Mouse (Mus musculus) kidney, postnatal 0 days (tissue): Measurements from ENCODE around the gene Sgpl1. TPM values are rescaled to one million over a fixed set of nuclear protein-coding genes. Genes with fewer than 3 reads are reported as not detected.

ENCODE experiments used
- ATAC-seq: fragments of 200-750 bp; cut with Nextera tagmentation; replicated peaks from 2 replicates; pipeline ENCODE4 v1.8.0; 2017; ENCODE audit warnings: low read depth, moderate number of reproducible peaks, moderate TSS enrichment, moderate library complexity; ENCODE audit not compliant: low FRiP score
- DNase-seq: peaks from one replicate; pipeline ENCODE4 v3.0.0-alpha.2; 2016; ENCODE audit warnings: low spot score
- H3K27ac ChIP-seq: fragments of 300-500 bp; sonication (generic); 2 replicates; pipeline ENCODE4 v1.5.1; 2014; ENCODE audit warnings: mild to moderate bottlenecking
- H3K27me3 ChIP-seq: fragments of 300-500 bp; sonication (generic); 2 replicates; pipeline ENCODE4 v1.6.1; 2014; ENCODE audit warnings: low read length, mixed read lengths; ENCODE audit not compliant: insufficient read depth
- H3K36me3 ChIP-seq: fragments of 300-500 bp; sonication (generic); 2 replicates; pipeline ENCODE4 v1.6.1; 2014; ENCODE audit warnings: low read length, mixed read lengths; ENCODE audit not compliant: insufficient read depth
- H3K4me1 ChIP-seq: fragments of 300-500 bp; sonication (generic); replicated peaks from 2 replicates; pipeline ENCODE4 v1.6.1; 2014; ENCODE audit warnings: antibody characterized with exemption, low read length, mixed read lengths; ENCODE audit not compliant: insufficient read depth
- H3K4me2 ChIP-seq: fragments of 300-500 bp; sonication (generic); 2 replicates; pipeline ENCODE4 v1.6.1; 2014; ENCODE audit warnings: mild to moderate bottlenecking, low read length, moderate library complexity, mixed read lengths
- H3K4me3 ChIP-seq: fragments of 300-500 bp; sonication (generic); replicated peaks from 2 replicates; pipeline ENCODE4 v1.5.1; 2014; ENCODE audit warnings: low read depth, low read length
- H3K9ac ChIP-seq: fragments of 300-500 bp; sonication (generic); 2 replicates; pipeline ENCODE4 v1.6.1; 2014; ENCODE audit warnings: low read depth, low read length
- H3K9me3 ChIP-seq: fragments of 300-500 bp; sonication (generic); replicated peaks from 2 replicates; pipeline ENCODE4 v1.6.1; 2016; ENCODE audit warnings: low read length, inconsistent platforms, mixed read lengths
- CTCF ChIP-seq: IDR thresholded peaks from 2 replicates; pipeline ENCODE4 v1.5.1; 2016; ENCODE audit warnings: antibody characterized with exemption, low read depth, mild to moderate bottlenecking, moderate library complexity
- WGBS: fragments of 180-500 bp; shearing (Covaris S2); extraction: QIAGEN DNeasy Blood & Tissue Kit; methylation state at CpG from one replicate; pipeline ENCODE4 v1.1.7; 2014; 5-methylcytosine and 5-hydroxymethylcytosine counted together
- polyA plus RNA-seq: library from polyadenylated mRNA; unstranded; fragments of >200 nt; fragmentation: Nextera tagmentation; extraction: Ambion mirVana; gene quantifications from 2 replicates; pipeline ENCODE4 v1.2.1, GENCODE M21; 2015

The Sgpl1 gene
- polyA plus RNA-seq, 1 experiment from 2014 or later: 54.5 TPM

DNA sequence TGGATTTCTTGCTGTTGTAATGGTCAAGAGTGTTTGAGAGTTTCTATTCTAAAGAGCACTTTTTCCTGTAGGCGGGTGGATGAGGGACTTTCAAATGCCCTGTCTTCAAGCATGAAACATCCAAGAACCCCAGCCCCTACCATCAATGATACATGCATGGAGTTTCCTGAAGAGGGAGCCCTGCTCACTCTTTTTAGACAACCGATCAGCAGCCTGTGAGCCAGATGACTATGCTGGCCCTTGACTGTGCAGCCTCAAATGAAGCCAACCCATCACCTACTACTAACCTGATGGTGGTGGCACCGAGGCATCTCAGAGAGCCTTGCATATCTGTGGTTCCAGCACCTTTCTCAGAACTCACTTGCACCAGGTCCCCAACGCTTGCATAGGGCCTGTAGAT is 25.0 kb upstream of the Sgpl1 start:
- Histone ChIP-seq H3K27me3 (no peaks in the 10 kb centered on the region), H3K4me3 (no peak overlapping the region), H3K9me3 (no peaks in the 10 kb centered on the region), H3K36me3 (no peaks in the 10 kb centered on the region), H3K4me2 (no peak overlapping the region), H3K27ac (no peak overlapping the region), H3K9ac (no peak overlapping the region), H3K4me1 (0 out of 2 replicates have a peak, but pooled peaks cover 6% of the 10 kb centered on the region)
- DNase-seq: no peak
- no peak; the same call in 1 of the 2 replicates for TF ChIP-seq CTCF
- ATAC-seq: no peak
- 76% methylated on average over 4 of the region's 4 CpGs for WGBS

DNA sequence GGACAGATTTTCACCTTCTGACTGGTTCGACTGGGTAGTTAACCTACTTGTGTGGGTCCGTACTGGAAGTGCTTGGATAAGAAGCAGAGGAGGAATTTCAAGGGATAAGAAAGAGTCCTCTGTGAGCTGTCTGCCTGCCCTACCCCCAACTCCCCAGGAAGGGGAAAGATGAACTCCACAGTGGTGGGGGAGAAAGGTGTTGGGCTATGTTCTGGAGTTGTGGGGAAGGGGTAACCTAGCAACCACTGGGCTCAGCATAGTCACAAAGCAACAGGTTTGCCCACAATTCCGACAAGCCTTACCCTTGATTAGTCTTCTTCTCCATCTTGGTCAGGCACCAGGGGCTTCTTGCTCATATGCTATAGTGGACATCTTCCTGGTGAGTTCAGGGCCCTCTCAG is 24.2 kb upstream of the Sgpl1 start, which contains the start of gene Tbata:
Gene Tbata (plus strand): TSS at position 301 of the 400 bp plus-strand sequence.
- no peak for ATAC-seq
- H3K27me3 ChIP-seq: no peaks in the 10 kb centered on the region
- TF ChIP-seq CTCF: no peak
- WGBS: 66% methylated on average over 3 of the region's 3 CpGs
- no peaks in the 10 kb centered on the region for H3K9me3 ChIP-seq
- no peaks in the 10 kb centered on the region for H3K36me3 ChIP-seq
- 0 out of 2 replicates have a peak, but pooled peaks cover 6% of the 10 kb centered on the region for H3K4me1 ChIP-seq
- no peak within 1 kb of the TSS for H3K27ac ChIP-seq
- H3K9ac ChIP-seq: no peak within 1 kb of the TSS
- no peak within 1 kb of the TSS for H3K4me2 ChIP-seq
- no peak within 1 kb of the TSS for H3K4me3 ChIP-seq
- no peak for DNase-seq

DNA sequence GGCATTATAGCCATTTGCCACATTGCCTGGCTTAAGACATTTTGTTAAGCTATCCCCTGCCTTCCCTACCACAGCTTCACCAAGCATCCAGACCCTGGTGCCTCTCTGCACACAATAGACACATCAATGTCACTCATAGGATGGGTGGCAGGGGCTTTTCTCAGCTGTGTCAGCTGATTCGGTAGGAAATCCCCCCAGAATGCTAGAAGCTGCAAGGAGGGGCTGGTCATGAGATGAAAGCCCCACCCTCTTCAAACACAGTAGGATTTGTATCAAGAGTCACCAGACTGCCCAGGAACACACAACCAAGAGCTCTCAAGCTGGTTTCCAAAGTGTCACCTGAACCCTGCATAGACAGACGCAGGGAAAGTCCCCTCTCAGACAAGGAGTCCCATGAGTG is 20.9 kb upstream of the Sgpl1 start:
- H3K36me3 ChIP-seq: no peaks in the 10 kb centered on the region
- ATAC-seq (no peak), DNase-seq (no peak)
- no peak overlapping the region for H3K27ac ChIP-seq
- H3K27me3 ChIP-seq: no peaks in the 10 kb centered on the region
- no peak overlapping the region for H3K4me3 ChIP-seq
- H3K4me2 ChIP-seq: no peak overlapping the region
- H3K9ac ChIP-seq: no peak overlapping the region
- TF ChIP-seq CTCF: no peak
- 65% methylated on average over 2 of the region's 2 CpGs for WGBS
- H3K4me1 ChIP-seq: no peaks in the 10 kb centered on the region
- H3K9me3 ChIP-seq: no peaks in the 10 kb centered on the region

- no peak overlapping the region for H3K4me3 ChIP-seq
- no peak overlapping the region for H3K4me2 ChIP-seq
- TF ChIP-seq CTCF: no peak
- no peak for DNase-seq
- H3K9ac ChIP-seq: no peak overlapping the region
- H3K27ac ChIP-seq: no peak overlapping the region
- no peaks in the 10 kb centered on the region for H3K27me3 ChIP-seq
- no peaks in the 10 kb centered on the region for H3K36me3 ChIP-seq
- 46% methylated on average over 9 of the region's 9 CpGs for WGBS
- ATAC-seq: no peak
- no peaks in the 10 kb centered on the region for H3K9me3 ChIP-seq
- H3K4me1 ChIP-seq: no peaks in the 10 kb centered on the region
Measured at GRCm38 (mm10) chr10:61167333-61168096, 20.0 kb upstream of the Sgpl1 start.

GRCm38 (mm10) chr10:61162366-61162765 is 14.9 kb upstream of the Sgpl1 start:
- Histone ChIP-seq H3K9me3 (no peaks in the 10 kb centered on the region), H3K4me3 (no peak overlapping the region), H3K36me3 (no peaks in the 10 kb centered on the region), H3K27ac (no peak overlapping the region), H3K9ac (no peak overlapping the region), H3K4me1 (no peaks in the 10 kb centered on the region), H3K4me2 (no peak overlapping the region), H3K27me3 (no peaks in the 10 kb centered on the region)
- ATAC-seq (no peak), DNase-seq (no peak)
- WGBS: 49% methylated on average over 3 of the region's 3 CpGs
- TF ChIP-seq CTCF: no peak

GRCm38 (mm10) chr10:61160671-61161070 is 13.2 kb upstream of the Sgpl1 start:
- Histone ChIP-seq H3K4me2 (no peak overlapping the region), H3K27me3 (no peaks in the 10 kb centered on the region), H3K4me3 (no peak overlapping the region), H3K9ac (no peak overlapping the region), H3K9me3 (no peaks in the 10 kb centered on the region), H3K27ac (no peak overlapping the region), H3K36me3 (no peaks in the 10 kb centered on the region), H3K4me1 (no peaks in the 10 kb centered on the region)
- 69% methylated on average over 4 of the region's 4 CpGs for WGBS
- no peak for DNase-seq
- ATAC-seq: no peak
- TF ChIP-seq CTCF: no peak
